Mouse (Mus musculus) kidney, adult 2 months (tissue): ENCODE data around the gene Rab6b.

Source experiments
- CTCF ChIP-seq: fragments of 200-500 bp; conservative IDR thresholded peaks from 2 replicates; pipeline ENCODE4 v1.5.1; 2011; ENCODE audit warnings: low read depth, mild to moderate bottlenecking, control low read depth, low read length, moderate library complexity, mixed read lengths; ENCODE audit not compliant: insufficient read depth, insufficient read length
- POLR2A ChIP-seq: fragments of 200-500 bp; IDR thresholded peaks from one replicate; pipeline ENCODE4 v1.6.1; 2011; ENCODE audit warnings: low read depth, low read length, control low read depth

DNA sequence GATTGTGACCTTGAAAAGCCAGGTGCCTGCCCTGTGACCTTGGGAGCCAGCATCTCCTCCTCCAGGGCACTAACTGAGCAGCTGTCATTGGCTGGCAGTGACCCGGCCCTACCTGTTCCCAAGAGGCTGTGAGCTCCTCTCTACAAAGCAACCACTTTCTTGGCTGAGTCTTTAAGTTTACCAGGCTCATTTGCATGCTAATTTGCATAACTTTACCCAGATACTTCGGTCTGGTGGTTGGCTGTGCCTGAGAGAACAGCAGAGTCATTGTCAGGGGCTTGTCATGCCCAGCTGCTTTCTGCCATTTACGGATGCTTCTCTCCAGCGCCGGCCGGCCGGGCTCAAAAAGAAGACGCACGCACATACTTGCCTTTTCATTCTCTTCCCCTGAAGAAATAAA is 35.1 kb downstream of the Rab6b start:
- TF ChIP-seq CTCF (no peak), POLR2A (no peak)
